Mouse (Mus musculus): ENCODE results near the gene Kcnd3. TPM values are rescaled to one million over a fixed set of nuclear protein-coding genes. Genes with fewer than 3 reads are reported as not detected.

Gene Kcnd3
- total RNA-seq, 2 experiments from 2014 or later, result 0.08 to 0.10 TPM

- DNase-seq, result no peak
These were observed 138.0 kb downstream of the Kcnd3 start for GRCm38 (mm10) chr3:105590056-105590672.

- DNase-seq, result no peak
These were observed 139.6 kb downstream of the Kcnd3 start for GRCm38 (mm10) chr3:105591766-105592165.

DNA sequence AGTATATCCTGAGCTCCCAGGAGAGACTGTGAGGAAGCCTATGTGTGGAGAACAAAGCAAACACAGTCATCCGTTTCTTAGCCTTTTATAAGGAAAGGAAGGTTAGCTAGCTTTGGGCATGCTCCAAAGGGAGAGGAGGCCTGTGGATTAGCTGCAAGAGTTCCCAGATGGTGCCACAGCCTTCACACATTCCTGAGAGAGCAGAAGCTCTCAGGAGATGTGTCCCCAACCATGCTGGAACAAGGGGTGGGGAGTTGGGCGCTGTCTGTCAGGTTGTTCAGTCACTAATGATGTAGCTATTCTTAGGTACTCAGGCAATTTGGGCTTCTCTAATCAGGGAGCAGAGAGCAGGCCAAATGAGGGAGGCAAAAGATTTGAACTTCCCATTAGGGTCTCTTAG lies 140.1 kb downstream of the Kcnd3 start:
- DNase-seq, result no peak

DNA sequence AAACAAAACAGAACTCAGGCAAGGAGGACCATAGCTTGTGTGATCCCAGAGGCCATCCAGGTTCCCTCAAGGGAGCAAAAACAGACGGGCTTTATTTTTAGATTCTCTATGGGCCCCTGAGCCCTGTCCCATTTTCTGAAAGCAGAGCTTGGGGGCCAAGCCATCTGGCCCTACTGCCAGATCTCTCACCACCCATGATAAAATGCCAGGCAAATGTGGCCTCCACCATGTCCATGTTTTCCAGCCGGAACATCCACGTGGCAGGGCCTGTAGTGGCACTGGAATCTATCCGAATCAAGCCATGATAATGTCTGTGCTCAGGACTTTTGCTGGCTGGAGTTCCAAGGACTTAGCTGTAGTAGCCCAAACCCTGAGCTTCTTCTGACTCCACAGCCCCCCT lies 148.4 kb downstream of the Kcnd3 start:
- no peak for DNase-seq

DNA sequence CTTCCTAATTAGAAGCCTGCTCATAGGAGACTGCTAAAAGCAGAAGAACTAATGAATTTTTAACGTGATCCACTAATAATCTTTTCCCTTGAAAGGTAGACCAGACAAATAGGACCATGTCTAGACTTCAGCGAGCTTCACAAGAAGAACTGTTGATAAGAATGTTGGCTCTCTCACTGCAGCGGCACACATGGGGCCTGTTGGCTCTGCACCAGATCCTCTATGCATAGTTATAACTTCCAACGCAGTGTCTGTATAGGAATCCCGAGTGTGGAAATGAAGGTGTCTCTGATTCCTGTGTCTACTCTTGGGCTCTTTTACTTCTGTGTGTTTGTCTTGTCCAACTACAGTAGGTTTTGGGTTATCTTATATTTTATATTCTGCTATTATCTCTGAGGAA lies 150.8 kb downstream of the Kcnd3 start:
- no peak for DNase-seq

DNA sequence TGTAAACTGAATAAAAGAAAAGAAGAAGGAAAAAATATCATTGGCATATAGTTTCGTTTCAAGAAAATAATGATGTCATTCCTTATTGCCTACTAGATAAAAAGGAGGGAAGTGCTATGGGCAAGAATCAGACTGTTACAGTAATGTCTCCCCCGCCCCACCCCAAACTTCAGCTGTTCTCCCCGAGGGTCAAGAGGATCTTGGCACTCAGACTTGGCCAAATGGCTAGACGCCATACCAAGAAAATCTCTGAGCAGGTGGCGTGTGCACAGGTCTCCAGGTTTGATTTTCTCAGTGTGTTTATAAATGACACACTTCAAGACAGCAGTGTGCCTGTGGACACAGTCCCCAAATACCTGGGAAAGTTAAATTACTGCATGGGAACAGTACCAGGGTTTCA lies 153.6 kb downstream of the Kcnd3 start:
- DNase-seq, result no peak

DNA sequence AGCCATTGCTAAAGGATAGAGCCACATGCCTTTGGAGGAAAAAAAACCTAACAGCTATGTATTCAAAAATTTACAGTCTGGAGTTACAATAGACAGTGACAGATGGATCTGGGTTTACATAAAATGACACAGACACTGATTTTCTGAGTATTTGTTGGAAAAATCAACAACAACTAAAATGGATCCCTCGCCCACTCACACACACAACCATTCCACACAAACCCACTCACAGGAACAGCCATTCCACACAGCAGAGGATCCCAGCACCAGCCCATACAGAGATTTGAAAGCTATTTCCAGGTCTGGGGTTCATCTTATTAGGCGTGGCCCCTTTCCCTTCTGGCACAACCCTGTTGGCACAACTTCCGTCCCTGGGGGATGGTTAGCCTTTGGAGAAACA lies 156.7 kb downstream of the Kcnd3 start:
- DNase-seq, result no peak

GRCm38 (mm10) chr3:105611531-105612422 lies 159.6 kb downstream of the Kcnd3 start:
- no peak for DNase-seq

DNA sequence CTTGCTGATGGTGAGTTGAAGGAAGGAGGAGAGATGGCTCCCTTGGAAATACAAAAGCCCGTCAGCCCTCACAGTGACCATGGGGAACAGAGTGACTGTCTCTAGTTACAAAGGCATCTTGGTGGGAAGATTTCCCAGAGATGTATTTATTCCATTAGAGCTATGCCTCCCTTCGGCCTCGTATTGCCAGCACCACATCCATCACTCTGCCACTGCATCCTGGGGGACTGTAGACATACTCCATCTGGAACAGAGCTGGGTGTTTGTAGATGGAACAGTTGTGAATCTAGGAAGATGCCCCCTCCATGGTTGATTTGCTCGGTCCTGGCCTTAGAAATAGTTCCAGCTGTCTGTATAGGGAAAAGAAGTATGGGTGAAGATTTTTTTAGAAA lies 160.3 kb downstream of the Kcnd3 start:
- DNase-seq, result no peak

- no peak for DNase-seq
These were observed 165.0 kb downstream of the Kcnd3 start for GRCm38 (mm10) chr3:105616861-105617743.

- DNase-seq, result no peak
These were observed 169.0 kb downstream of the Kcnd3 start for GRCm38 (mm10) chr3:105621154-105621553.

DNA sequence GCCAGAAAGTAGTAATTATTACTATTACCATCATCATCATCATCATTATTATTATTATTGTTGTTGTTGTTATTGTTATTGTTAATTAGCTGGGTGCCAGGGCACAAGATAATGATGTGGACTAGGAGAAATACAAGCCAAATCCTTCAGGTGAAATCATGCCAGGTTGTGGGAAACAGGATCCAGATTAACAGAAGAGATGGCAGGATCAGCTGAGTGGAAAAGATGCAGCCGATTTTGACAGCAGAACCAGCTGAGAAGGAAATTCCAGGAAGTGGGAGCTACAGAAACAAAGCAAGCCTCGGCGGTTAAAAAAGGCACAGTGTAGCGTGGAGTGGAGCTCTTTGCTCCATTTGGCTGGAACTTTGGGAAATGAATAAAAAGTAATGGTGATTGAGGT lies 171.0 kb downstream of the Kcnd3 start:
- DNase-seq, result no peak

- no peak for DNase-seq
These were observed 173.8 kb downstream of the Kcnd3 start for GRCm38 (mm10) chr3:105625961-105626360.

- no peak for DNase-seq
These were observed 175.1 kb downstream of the Kcnd3 start for GRCm38 (mm10) chr3:105627258-105627657.

GRCm38 (mm10) chr3:105632296-105632695 lies 180.2 kb downstream of the Kcnd3 start:
- no peak for DNase-seq

GRCm38 (mm10) chr3:105633021-105633420 lies 180.9 kb downstream of the Kcnd3 start:
- DNase-seq, result no peak

GRCm38 (mm10) chr3:105642186-105642585 lies 190.1 kb downstream of the Kcnd3 start:
- DNase-seq, result no peak

GRCm38 (mm10) chr3:105643566-105643965 lies 191.4 kb downstream of the Kcnd3 start:
- DNase-seq, result no peak

DNA sequence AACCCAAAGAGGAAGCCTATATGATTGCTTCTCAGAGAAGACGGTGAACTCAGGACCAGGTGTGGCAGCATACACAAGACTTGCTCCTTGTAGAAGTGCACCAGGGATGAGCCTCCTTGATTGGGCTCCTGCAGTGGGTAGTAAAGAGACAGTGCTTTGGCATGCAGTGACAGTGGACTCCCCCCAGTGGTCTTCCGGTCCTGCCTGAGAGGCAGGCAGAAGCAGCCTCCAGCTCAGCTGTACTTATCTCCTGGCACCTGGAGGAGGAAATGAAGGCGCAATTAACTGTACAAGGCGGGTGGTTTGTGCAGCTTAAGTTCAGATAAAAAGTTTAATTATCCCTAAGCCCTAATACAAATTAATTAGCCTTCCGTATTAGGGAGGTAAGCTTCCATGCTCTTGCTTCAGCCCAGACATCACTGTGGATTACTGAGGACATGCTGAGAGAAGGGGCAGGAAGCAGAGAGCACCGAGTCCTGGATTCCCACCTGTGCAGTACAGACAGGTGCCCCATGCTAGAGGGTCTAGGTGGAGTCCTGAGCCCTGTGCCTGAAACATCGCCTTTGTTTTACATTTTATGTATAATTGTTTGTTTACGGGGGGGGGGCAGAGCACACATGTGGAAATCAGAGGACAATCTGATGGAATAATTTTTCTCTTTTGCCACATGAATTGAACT lies 196.9 kb downstream of the Kcnd3 start:
- no peak for DNase-seq

DNA sequence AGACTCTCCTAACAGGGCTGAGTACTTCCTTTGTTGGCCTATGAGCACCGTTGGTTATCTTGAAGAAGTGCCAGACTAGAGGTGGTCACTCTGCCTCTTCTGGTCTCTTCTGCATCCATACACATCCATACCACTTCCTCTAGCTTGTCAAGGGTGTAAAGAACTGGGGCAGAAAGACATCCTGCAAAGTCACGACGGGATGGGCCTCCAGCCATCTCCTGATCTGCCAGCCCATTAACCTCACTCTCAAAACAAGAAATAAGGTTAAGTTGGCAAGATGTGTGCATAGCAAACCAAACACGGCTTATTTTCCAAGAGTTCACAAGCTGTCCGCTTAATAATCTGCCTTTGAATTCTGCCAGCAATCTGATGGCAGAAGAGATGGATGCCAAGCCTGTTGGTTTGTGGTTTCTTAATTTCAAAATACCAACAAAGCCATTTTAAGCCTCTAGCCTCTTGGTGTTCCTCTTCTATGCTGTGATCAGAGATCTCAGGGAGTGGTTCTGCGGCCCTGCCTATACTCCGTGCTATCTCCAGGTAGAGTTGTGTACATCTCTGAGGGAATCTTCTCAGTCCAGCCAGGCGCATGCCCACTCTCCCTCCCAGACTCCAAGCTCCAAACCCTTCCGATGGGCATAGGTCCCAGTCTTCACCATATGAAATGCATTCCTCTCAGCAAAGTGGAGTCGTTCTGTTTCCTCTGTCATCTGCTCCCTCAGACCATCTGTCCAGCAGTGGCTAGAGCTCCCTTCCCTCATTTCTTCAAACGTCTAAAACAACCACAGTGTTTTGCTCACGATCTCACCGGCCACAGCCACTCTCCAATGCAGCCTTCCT lies 201.6 kb downstream of the Kcnd3 start:
- no peak for DNase-seq

GRCm38 (mm10) chr3:105655031-105655585 lies 203.0 kb downstream of the Kcnd3 start:
- DNase-seq, result peak; percentile 53

Measured in gastrocnemius, postnatal 25 days (tissue).